Mouse (Mus musculus) left cerebral cortex, adult 11 months (tissue): ENCODE results near the gene Lurap1.

ENCODE experiments used
- DNase-seq: peaks from one replicate; pipeline ENCODE4 v3.0.0; 2022; ENCODE audit warnings: low spot score

Lurap1 gene

GRCm38 (mm10) chr4:116151238-116151637 lies at the start of gene Lurap1:
TSS of gene Lurap1 (minus strand) at chr4:116151338.
- DNase-seq: no peak

GRCm38 (mm10) chr4:116198422-116198821 lies 47.3 kb upstream of the Lurap1 start:
- DNase-seq: no peak

- DNase-seq: no peak
Observed at GRCm38 (mm10) chr4:116193583-116194383, 42.6 kb upstream of the Lurap1 start.

GRCm38 (mm10) chr4:116192286-116192835 lies 41.2 kb upstream of the Lurap1 start:
- no peak for DNase-seq

GRCm38 (mm10) chr4:116185083-116185482 lies 33.9 kb upstream of the Lurap1 start:
- no peak for DNase-seq

- no peak for DNase-seq
Observed at GRCm38 (mm10) chr4:116182745-116183144, 31.6 kb upstream of the Lurap1 start.

- DNase-seq: no peak
Observed at GRCm38 (mm10) chr4:116182079-116182478, 30.9 kb upstream of the Lurap1 start.

- DNase-seq: no peak
Observed at GRCm38 (mm10) chr4:116177140-116177539, 26.0 kb upstream of the Lurap1 start.

- no peak for DNase-seq
Observed at GRCm38 (mm10) chr4:116176543-116176988, 25.4 kb upstream of the Lurap1 start.

- no peak for DNase-seq
Observed at GRCm38 (mm10) chr4:116175711-116176542, 24.8 kb upstream of the Lurap1 start.

- no peak for DNase-seq
Observed at GRCm38 (mm10) chr4:116175136-116175535, 24.0 kb upstream of the Lurap1 start.

GRCm38 (mm10) chr4:116174466-116175116 lies 23.5 kb upstream of the Lurap1 start:
- no peak for DNase-seq

- DNase-seq: no peak
Observed at GRCm38 (mm10) chr4:116173752-116174151, 22.6 kb upstream of the Lurap1 start.

- DNase-seq: no peak
Observed at GRCm38 (mm10) chr4:116173072-116173471, 21.9 kb upstream of the Lurap1 start, which contains the start of the genes 1700042G07Rik and Gm49337. TSS of gene 1700042G07Rik (plus strand) at chr4:116173372. TSS of gene Gm49337 (plus strand) at chr4:116173384.

- DNase-seq: no peak
Observed at GRCm38 (mm10) chr4:116169353-116169672, 18.2 kb upstream of the Lurap1 start.

GRCm38 (mm10) chr4:116168617-116169352 lies 17.6 kb upstream of the Lurap1 start:
- no peak for DNase-seq

- no peak for DNase-seq
Observed at GRCm38 (mm10) chr4:116167404-116167803, 16.3 kb upstream of the Lurap1 start, which contains the start of gene Tspan1. TSS of gene Tspan1 (minus strand) at chr4:116167601.

- no peak for DNase-seq
Observed at GRCm38 (mm10) chr4:116165708-116166407, 14.7 kb upstream of the Lurap1 start.

- DNase-seq: no peak
Observed at GRCm38 (mm10) chr4:116164759-116165554, 13.8 kb upstream of the Lurap1 start.

- DNase-seq: no peak
Observed at GRCm38 (mm10) chr4:116162142-116162541, 11.0 kb upstream of the Lurap1 start.
